Mouse (Mus musculus): ENCODE results near the gene Pus1.

DNA sequence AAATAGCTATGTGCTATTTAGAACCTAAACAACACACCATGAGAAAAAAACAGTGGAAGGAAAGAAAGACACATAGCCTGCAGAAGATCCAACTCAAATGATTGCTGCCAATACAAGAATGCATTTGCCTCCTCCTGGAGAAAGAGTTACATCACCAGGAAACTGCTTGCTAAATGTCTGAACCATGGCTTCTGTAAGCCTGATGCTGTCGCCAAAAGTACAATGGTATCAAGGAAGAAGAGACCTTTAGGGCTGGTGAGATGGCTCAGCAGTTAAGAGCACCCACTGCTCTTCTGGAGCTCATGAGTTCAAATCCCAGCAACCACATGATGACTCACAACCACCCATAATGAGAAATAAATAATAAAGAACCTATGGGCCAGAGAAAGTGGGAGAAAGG is 35.4 kb downstream of the Pus1 start:
- no peak for TF ChIP-seq CTCF (IDR thresholded peaks at IDR 0.05; ENCODE audit: low read depth, low read length)
- no peak for TF ChIP-seq POLR2A (IDR thresholded peaks at IDR 0.05; ENCODE audit: extremely low read depth, insufficient read depth, low read length)

All from liver, adult 2 months (tissue).